Mouse (Mus musculus) thymus, adult 2 months (tissue): ENCODE results near the gene Atg4c. TPM values are rescaled to one million over a fixed set of nuclear protein-coding genes. Genes with fewer than 3 reads are reported as not detected.

Source experiments
- DNase-seq: peaks from one replicate; pipeline ENCODE4 v3.0.0; 2021
- H3K27ac ChIP-seq: fragments of 200-500 bp; 2 replicates; pipeline ENCODE4 v1.5.1; 2012; ENCODE audit warnings: low read length, control low read depth; ENCODE audit not compliant: control insufficient read depth, insufficient read depth
- H3K27me3 ChIP-seq: fragments of 200-500 bp; 2 replicates; pipeline ENCODE4 v1.6.1; 2012; ENCODE audit warnings: mild to moderate bottlenecking, low read length, moderate library complexity, mixed read lengths; ENCODE audit not compliant: control insufficient read depth, insufficient read depth
- H3K36me3 ChIP-seq: fragments of 200-500 bp; 2 replicates; pipeline ENCODE4 v1.6.1; 2012; ENCODE audit warnings: mild to moderate bottlenecking, low read length, moderate library complexity; ENCODE audit not compliant: control insufficient read depth, insufficient read depth
- H3K4me1 ChIP-seq: fragments of 200-500 bp; replicated peaks from 2 replicates; pipeline ENCODE4 v1.6.1; 2012; ENCODE audit warnings: low read length; ENCODE audit not compliant: control insufficient read depth, insufficient read depth
- H3K4me3 ChIP-seq: fragments of 200-500 bp; 2 replicates; pipeline ENCODE4 v1.5.1; 2012; ENCODE audit warnings: mild to moderate bottlenecking, low read length, control low read depth, moderate library complexity; ENCODE audit not compliant: control insufficient read depth, insufficient read depth
- CTCF ChIP-seq: fragments of 200-500 bp; IDR thresholded peaks from 2 replicates; pipeline ENCODE4 v1.5.1; 2012; ENCODE audit warnings: mild to moderate bottlenecking, control low read depth, low read length, moderate library complexity, borderline replicate concordance; ENCODE audit not compliant: control insufficient read depth, poor library complexity, insufficient read depth; ENCODE audit errors: extremely low read depth
- POLR2A ChIP-seq: fragments of 200-500 bp; IDR thresholded peaks from 2 replicates; pipeline ENCODE4 v1.6.1; 2012; ENCODE audit warnings: mild to moderate bottlenecking, low read length, control low read depth, moderate library complexity; ENCODE audit not compliant: control insufficient read depth, poor library complexity, insufficient read depth; ENCODE audit errors: extremely low read depth
- WGBS: fragments of 180-500 bp; shearing (Covaris S2); methylation state at CpG from one replicate; pipeline ENCODE4 v1.1.7; 2018; 5-methylcytosine and 5-hydroxymethylcytosine counted together
- polyA plus RNA-seq: library from polyadenylated mRNA; depleted of rRNA; stranded (reverse); fragments of >200 nt; gene quantifications from 2 replicates; pipeline ENCODE4 v1.2.3, GENCODE M21; 2012

Atg4c gene
- polyA plus RNA-seq, 1 experiment = 0.80 TPM

GRCm38 (mm10) chr4:99177255-99177654 lies 16.5 kb upstream of the Atg4c start:
- Histone ChIP-seq H3K27ac (no peak overlapping the region), H3K4me1 (no peaks in the 10 kb centered on the region), H3K36me3 (no peaks in the 10 kb centered on the region), H3K4me3 (no peak overlapping the region), H3K27me3 (no peaks in the 10 kb centered on the region)
- WGBS = 66% methylated on average over 4 of the region's 4 CpGs
- TF ChIP-seq POLR2A (no peak), CTCF (no peak)
- DNase-seq = no peak

- no peaks in the 10 kb centered on the region for H3K36me3 ChIP-seq
- H3K4me3 ChIP-seq = no peak overlapping the region
- 93% methylated on average over 5 of the region's 5 CpGs for WGBS
- no peak for DNase-seq
- no peak overlapping the region for H3K27ac ChIP-seq
- H3K27me3 ChIP-seq = no peaks in the 10 kb centered on the region
- no peaks in the 10 kb centered on the region for H3K4me1 ChIP-seq
- no peak for TF ChIP-seq POLR2A
- no peak for TF ChIP-seq CTCF
Observed at GRCm38 (mm10) chr4:99178851-99179250, 14.9 kb upstream of the Atg4c start.

- whole genome bisulfite sequencing = 86% methylated on average over 21 of the region's 21 CpGs
- H3K27ac ChIP-seq = no peak overlapping the region
- no peak for TF ChIP-seq POLR2A
- no peak for TF ChIP-seq CTCF
- no peaks in the 10 kb centered on the region for H3K27me3 ChIP-seq
- no peak overlapping the region for H3K4me3 ChIP-seq
- no peak for DNase-seq
- H3K4me1 ChIP-seq = no peaks in the 10 kb centered on the region
- no peaks in the 10 kb centered on the region for H3K36me3 ChIP-seq
Observed at GRCm38 (mm10) chr4:99179446-99180120, 14.2 kb upstream of the Atg4c start.

GRCm38 (mm10) chr4:99180921-99181320 lies 12.8 kb upstream of the Atg4c start:
- no peak overlapping the region for H3K4me3 ChIP-seq
- H3K4me1 ChIP-seq = no peaks in the 10 kb centered on the region
- H3K27ac ChIP-seq = no peak overlapping the region
- no peaks in the 10 kb centered on the region for H3K36me3 ChIP-seq
- no peak for DNase-seq
- no peak for TF ChIP-seq POLR2A
- TF ChIP-seq CTCF = no peak
- 94% methylated on average over 5 of the region's 5 CpGs for WGBS
- H3K27me3 ChIP-seq = no peaks in the 10 kb centered on the region

GRCm38 (mm10) chr4:99181739-99182419 lies 11.9 kb upstream of the Atg4c start:
- WGBS = 86% methylated on average over 9 of the region's 9 CpGs
- Histone ChIP-seq H3K27ac (no peak overlapping the region), H3K27me3 (no peaks in the 10 kb centered on the region), H3K4me3 (no peak overlapping the region), H3K4me1 (no peaks in the 10 kb centered on the region), H3K36me3 (no peaks in the 10 kb centered on the region)
- no peak for TF ChIP-seq CTCF
- no peak for TF ChIP-seq POLR2A
- no peak for DNase-seq

GRCm38 (mm10) chr4:99182660-99183431 lies 10.9 kb upstream of the Atg4c start:
- Histone ChIP-seq H3K27ac (no peak overlapping the region), H3K4me3 (no peak overlapping the region), H3K27me3 (no peaks in the 10 kb centered on the region), H3K4me1 (no peaks in the 10 kb centered on the region), H3K36me3 (no peaks in the 10 kb centered on the region)
- DNase-seq = no peak
- no peak for TF ChIP-seq CTCF
- TF ChIP-seq POLR2A = no peak
- 81% methylated on average over 20 of the region's 20 CpGs for WGBS
